26 mouse cellular contexts compared by ENCODE assay signal in the genomic region with DNA sequence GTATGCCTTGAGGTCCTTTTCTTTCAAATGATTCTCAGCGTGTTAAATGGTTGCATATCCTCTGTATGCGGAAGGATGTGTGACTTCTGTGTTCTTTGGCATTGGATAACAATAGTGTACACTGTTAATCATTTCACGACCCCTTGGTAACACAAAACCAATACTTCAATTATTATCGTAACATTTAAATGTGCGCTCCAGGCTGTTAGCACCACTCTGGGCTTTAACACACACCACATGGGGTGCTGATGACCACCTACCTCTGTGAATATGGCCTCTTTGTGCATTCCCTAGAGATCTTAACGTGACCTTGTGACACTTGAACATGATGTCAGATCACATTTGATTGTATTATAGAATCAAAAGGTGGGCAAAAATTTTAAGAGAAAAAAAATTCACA.
DNase-seq lines count a peak whose midpoint lies in the region; ATAC-seq and TF ChIP-seq lines count a peak whose summit lies in the region.
"Had no signal": no experiment of that assay in that cellular context is flagged by ENCODE, and none has a peak within 500 bp of the region (broad histone marks: within the 10 kb centered on the region; RNA-seq: fewer than 3 reads in every experiment).

No protein-coding gene starts in this region.

- H3K4me1 ChIP-seq in forebrain, embryonic 13.5 days: peaks cover 2% of the 10 kb centered on the region; the same call in 1 of the 2 replicates
- H3K4me1 ChIP-seq in forebrain, postnatal 0 days (ENCODE audit: insufficient read depth): 0 out of 2 replicates have a peak, but pooled peaks cover 3% of the 10 kb centered on the region
- no peaks in the 10 kb centered on the region for H3K4me1 ChIP-seq in midbrain, embryonic 13.5 days (replicated peaks)
- H3K4me1 ChIP-seq in midbrain, embryonic 10.5 days: no peaks in the 10 kb centered on the region
- no peaks in the 10 kb centered on the region for H3K4me1 ChIP-seq in midbrain, embryonic 14.5 days (ENCODE audit: control insufficient read depth, insufficient read depth, low read length)
- H3K4me1 ChIP-seq: embryonic facial prominence, embryonic 10.5 days; hindbrain, embryonic 13.5 days had no signal

- 0 out of 2 replicates have a peak, but pooled peaks have one; percentile 3 for ATAC-seq in forebrain, embryonic 13.5 days
- ATAC-seq in forebrain, postnatal 0 days: no peak
- peak; percentile 66 for ATAC-seq in midbrain, embryonic 13.5 days
- peak; percentile 31; the same call in 1 of the 2 replicates for ATAC-seq in midbrain, embryonic 14.5 days (ENCODE audit: low FRiP score, low TSS enrichment)
- ATAC-seq: CD4-positive, CD25-positive, alpha-beta regulatory T cell, adult 4 months; inflammation-experienced regulatory T-cells, adult 6 months; intestine, embryonic 16.5 days had no signal

- no peak for TF ChIP-seq CTCF in forebrain, postnatal 0 days (IDR thresholded peaks at IDR 0.05; ENCODE audit: low read depth)

- H3K36me3 ChIP-seq in forebrain, embryonic 13.5 days (ENCODE audit: poor library complexity, severe bottlenecking): no peaks in the 10 kb centered on the region
- H3K36me3 ChIP-seq in forebrain, postnatal 0 days (ENCODE audit: insufficient read depth): no peaks in the 10 kb centered on the region
- no peaks in the 10 kb centered on the region for H3K36me3 ChIP-seq in midbrain, embryonic 13.5 days
- no peaks in the 10 kb centered on the region for H3K36me3 ChIP-seq in midbrain, embryonic 10.5 days
- no peaks in the 10 kb centered on the region for H3K36me3 ChIP-seq in midbrain, embryonic 14.5 days (ENCODE audit: control insufficient read depth, insufficient read depth, low read length)
- H3K36me3 ChIP-seq: embryonic facial prominence, embryonic 10.5 days; embryonic facial prominence, embryonic 13.5 days; hindbrain, embryonic 13.5 days had no signal

- H3K4me3 ChIP-seq in forebrain, embryonic 13.5 days: no peak overlapping the region
- H3K4me3 ChIP-seq in forebrain, postnatal 0 days (ENCODE audit: low read depth, low read length): no peak overlapping the region
- no peak overlapping the region for H3K4me3 ChIP-seq in midbrain, embryonic 13.5 days (replicated peaks)
- no peak overlapping the region for H3K4me3 ChIP-seq in midbrain, embryonic 10.5 days
- H3K4me3 ChIP-seq in midbrain, embryonic 14.5 days (replicated peaks; ENCODE audit: low read depth, low read length): no peak overlapping the region
- H3K4me3 ChIP-seq: embryonic facial prominence, embryonic 10.5 days; embryonic facial prominence, embryonic 13.5 days; erythroblast, embryonic 14.5 days; gastrocnemius, adult 2 months; hindbrain, embryonic 13.5 days had no signal

- no peak overlapping the region for H3K4me2 ChIP-seq in forebrain, embryonic 13.5 days
- H3K4me2 ChIP-seq in forebrain, postnatal 0 days (ENCODE audit: low read depth): no peak overlapping the region
- no peak overlapping the region for H3K4me2 ChIP-seq in midbrain, embryonic 13.5 days (replicated peaks)
- H3K4me2 ChIP-seq in midbrain, embryonic 14.5 days (ENCODE audit: low read length): no peak overlapping the region
- H3K4me2 ChIP-seq: embryonic facial prominence, embryonic 13.5 days; heart, embryonic 11.5 days; hindbrain, embryonic 13.5 days had no signal

- H3K9ac ChIP-seq in forebrain, embryonic 13.5 days: no peak overlapping the region
- no peak overlapping the region for H3K9ac ChIP-seq in forebrain, postnatal 0 days
- H3K9ac ChIP-seq in midbrain, embryonic 13.5 days (replicated peaks): no peak overlapping the region
- H3K9ac ChIP-seq in midbrain, embryonic 14.5 days (replicated peaks; ENCODE audit: low read length): no peak overlapping the region
- H3K9ac ChIP-seq: embryonic facial prominence, embryonic 13.5 days; hindbrain, embryonic 13.5 days had no signal

- no peak overlapping the region for H3K27ac ChIP-seq in forebrain, embryonic 13.5 days
- H3K27ac ChIP-seq in forebrain, postnatal 0 days (ENCODE audit: low read depth, low read length): no peak overlapping the region
- no peak overlapping the region for H3K27ac ChIP-seq in midbrain, embryonic 13.5 days
- no peak overlapping the region for H3K27ac ChIP-seq in midbrain, embryonic 10.5 days (replicated peaks)
- no peak overlapping the region for H3K27ac ChIP-seq in midbrain, embryonic 14.5 days (replicated peaks; ENCODE audit: low read depth, low read length)
- H3K27ac ChIP-seq: embryonic facial prominence, embryonic 10.5 days; embryonic facial prominence, embryonic 13.5 days; gastrocnemius, adult 2 months; hindbrain, embryonic 13.5 days; hindbrain, postnatal 0 days had no signal

- DNase-seq in forebrain, postnatal 0 days: no peak
- DNase-seq in midbrain, embryonic 10.5 days (ENCODE audit: low spot score): no peak
- DNase-seq in midbrain, embryonic 14.5 days: no peak
- DNase-seq in cerebellum, adult 18-20 months: no peak
- DNase-seq in thymus, postnatal 25 days: no peak
- DNase-seq: adrenal gland, adult 2 months; adrenal gland, postnatal 14 days; cerebellum, adult 11 months; cerebellum, adult 8-10 months; cerebellum, postnatal 10 days; cerebellum, postnatal 36 days; embryo, embryonic 11 days; gastrocnemius, adult 2 months; gastrocnemius, postnatal 14 days; heart, adult 11 months had no signal

- no peaks in the 10 kb centered on the region for H3K27me3 ChIP-seq in forebrain, embryonic 13.5 days
- H3K27me3 ChIP-seq in forebrain, postnatal 0 days (ENCODE audit: insufficient read depth, low read length): no peaks in the 10 kb centered on the region
- peaks cover 28% of the 10 kb centered on the region for H3K27me3 ChIP-seq in midbrain, embryonic 13.5 days
- no peaks in the 10 kb centered on the region for H3K27me3 ChIP-seq in midbrain, embryonic 10.5 days (ENCODE audit: low read depth, poor library complexity, severe bottlenecking)
- H3K27me3 ChIP-seq in midbrain, embryonic 14.5 days (ENCODE audit: control insufficient read depth, insufficient read depth, low read length): no peaks in the 10 kb centered on the region
- H3K27me3 ChIP-seq: embryonic facial prominence, embryonic 13.5 days; hindbrain, embryonic 13.5 days had no signal

- 67% methylated on average over 6 of the region's 6 CpGs for WGBS in forebrain, embryonic 13.5 days
- WGBS in forebrain, postnatal 0 days: 65% methylated on average over 6 of the region's 6 CpGs
- 63% methylated on average over 6 of the region's 6 CpGs for WGBS in midbrain, embryonic 13.5 days
- WGBS in midbrain, embryonic 10.5 days: 92% methylated on average over 6 of the region's 6 CpGs
- WGBS in midbrain, embryonic 14.5 days: 64% methylated on average over 6 of the region's 6 CpGs

- H3K9me3 ChIP-seq in forebrain, embryonic 13.5 days (replicated peaks): no peaks in the 10 kb centered on the region
- H3K9me3 ChIP-seq in forebrain, postnatal 0 days (ENCODE audit: low read length): no peaks in the 10 kb centered on the region
- H3K9me3 ChIP-seq in midbrain, embryonic 13.5 days: peaks cover 6% of the 10 kb centered on the region; the same call in 1 of the 2 replicates
- no peaks in the 10 kb centered on the region for H3K9me3 ChIP-seq in midbrain, embryonic 10.5 days (replicated peaks)
- H3K9me3 ChIP-seq in midbrain, embryonic 14.5 days (ENCODE audit: control insufficient read depth, low read length): 0 out of 2 replicates have a peak, but pooled peaks cover 5% of the 10 kb centered on the region
- H3K9me3 ChIP-seq: embryonic facial prominence, embryonic 10.5 days; embryonic facial prominence, embryonic 13.5 days; hindbrain, embryonic 13.5 days had no signal
